Mouse (Mus musculus) monocyte, adult 2 months (primary cell): ENCODE results near the gene Ltbp4.

Experiments used
- DNase-seq, 2 experiments: peaks; one replicate each; pipeline ENCODE4 v3.0.0; 2022; ENCODE audit warnings: low spot score in 2 of 2, low read depth in 1 of 2

The Ltbp4 gene

GRCm38 (mm10) chr7:27328648-27329047 is 8.8 kb downstream of the Ltbp4 start:
- no peak for DNase-seq

- DNase-seq = no peak
These were observed 9.3 kb downstream of the Ltbp4 start for GRCm38 (mm10) chr7:27328161-27328560.

GRCm38 (mm10) chr7:27327500-27327899 is 10.0 kb downstream of the Ltbp4 start:
- DNase-seq = no peak

GRCm38 (mm10) chr7:27326101-27326880 is 11.2 kb downstream of the Ltbp4 start:
- DNase-seq = no peak

- DNase-seq = no peak
These were observed 11.8 kb downstream of the Ltbp4 start for GRCm38 (mm10) chr7:27325697-27326096.

GRCm38 (mm10) chr7:27324928-27325327 is 12.6 kb downstream of the Ltbp4 start:
- no peak for DNase-seq

GRCm38 (mm10) chr7:27324161-27324560 is 13.3 kb downstream of the Ltbp4 start:
- no peak for DNase-seq

GRCm38 (mm10) chr7:27323001-27323400 is 14.5 kb downstream of the Ltbp4 start:
- no peak for DNase-seq

GRCm38 (mm10) chr7:27322291-27322690 is 15.2 kb downstream of the Ltbp4 start:
- DNase-seq = no peak

- no peak for DNase-seq
These were observed 18.1 kb downstream of the Ltbp4 start for GRCm38 (mm10) chr7:27319411-27319810.

- no peak for DNase-seq
These were observed 21.5 kb downstream of the Ltbp4 start for GRCm38 (mm10) chr7:27315958-27316357.

GRCm38 (mm10) chr7:27314393-27314792 is 23.1 kb downstream of the Ltbp4 start:
- DNase-seq = no peak

- DNase-seq = no peak
These were observed 25.7 kb downstream of the Ltbp4 start for GRCm38 (mm10) chr7:27311651-27312284.

- DNase-seq = no peak
These were observed 26.4 kb downstream of the Ltbp4 start for GRCm38 (mm10) chr7:27310996-27311535.

GRCm38 (mm10) chr7:27310306-27310705 is 27.2 kb downstream of the Ltbp4 start:
- DNase-seq = no peak

- no peak for DNase-seq
These were observed 27.7 kb downstream of the Ltbp4 start for GRCm38 (mm10) chr7:27309832-27310231.

- no peak for DNase-seq
These were observed 28.5 kb downstream of the Ltbp4 start for GRCm38 (mm10) chr7:27308821-27309549.

GRCm38 (mm10) chr7:27307551-27307950 is 29.9 kb downstream of the Ltbp4 start:
- DNase-seq = no peak

- no peak for DNase-seq
These were observed 31.0 kb downstream of the Ltbp4 start for GRCm38 (mm10) chr7:27306161-27307160.

GRCm38 (mm10) chr7:27305091-27305730 is 32.3 kb downstream of the Ltbp4 start:
- no peak for DNase-seq
